Mouse (Mus musculus) cerebellum, adult 9-10 months (tissue): Measurements from ENCODE around the gene Lgmn.

Source experiments
- DNase-seq: peaks from one replicate; pipeline ENCODE4 v3.0.0; 2022

The Lgmn gene

GRCm38 (mm10) chr12:102439632-102440023, at the start of gene Lgmn:
Gene Lgmn, minus strand, starts transcription at chr12:102439813.
- DNase-seq, result peak; percentile 100

GRCm38 (mm10) chr12:102484946-102485345, 45.3 kb upstream of the Lgmn start:
- no peak for DNase-seq

DNA sequence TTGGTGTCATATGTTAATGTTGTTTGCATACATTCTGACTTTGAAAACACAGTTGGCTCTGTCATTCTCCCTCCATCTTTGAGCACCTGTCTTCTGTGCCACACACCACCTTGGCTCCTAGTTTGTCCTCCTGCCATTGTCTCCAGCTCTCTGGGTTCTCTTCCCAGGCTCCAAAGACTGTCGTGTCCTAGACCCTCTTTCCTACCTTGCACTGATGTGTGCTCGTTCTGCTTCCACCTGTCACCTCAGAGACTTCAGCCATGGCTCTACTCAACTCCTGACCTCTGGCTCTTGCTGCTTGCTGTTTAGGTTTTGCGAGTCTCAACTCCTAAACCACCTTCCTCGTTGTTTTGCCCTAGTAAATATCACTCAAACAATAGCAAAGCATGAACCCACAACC, 40.9 kb upstream of the Lgmn start:
- no peak for DNase-seq

GRCm38 (mm10) chr12:102474411-102474810, 34.8 kb upstream of the Lgmn start:
- DNase-seq, result no peak

- peak; percentile 96 for DNase-seq
These were observed 29.5 kb upstream of the Lgmn start, which contains the start of gene Golga5 for GRCm38 (mm10) chr12:102468894-102469764. Gene Golga5, plus strand, starts transcription at chr12:102469135.

- DNase-seq, result peak; percentile 51
These were observed 28.5 kb upstream of the Lgmn start for GRCm38 (mm10) chr12:102468136-102468535.

- DNase-seq, result no peak
These were observed 25.0 kb upstream of the Lgmn start for GRCm38 (mm10) chr12:102464650-102465049.

- no peak for DNase-seq
These were observed 21.6 kb upstream of the Lgmn start for GRCm38 (mm10) chr12:102461177-102461576.

DNA sequence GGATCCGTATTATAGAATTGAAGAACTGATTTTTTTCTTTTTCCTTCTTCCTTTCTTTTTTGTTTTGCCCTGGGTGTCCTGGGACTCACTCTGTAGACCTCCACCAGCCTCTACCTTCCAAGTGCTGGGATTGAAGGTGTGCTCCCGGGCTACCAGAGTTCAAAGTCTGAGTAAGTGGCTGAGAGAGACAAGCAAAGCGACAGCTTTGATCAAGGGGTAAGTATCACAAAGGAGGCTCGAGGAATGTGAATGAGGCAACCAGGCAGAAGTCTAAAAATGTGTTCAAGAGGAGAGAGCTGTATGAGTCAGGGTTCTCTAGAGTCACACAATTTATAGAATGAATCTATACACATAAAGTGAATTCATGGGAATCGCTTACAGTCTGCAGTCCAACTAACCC, 20.4 kb upstream of the Lgmn start:
- no peak for DNase-seq

DNA sequence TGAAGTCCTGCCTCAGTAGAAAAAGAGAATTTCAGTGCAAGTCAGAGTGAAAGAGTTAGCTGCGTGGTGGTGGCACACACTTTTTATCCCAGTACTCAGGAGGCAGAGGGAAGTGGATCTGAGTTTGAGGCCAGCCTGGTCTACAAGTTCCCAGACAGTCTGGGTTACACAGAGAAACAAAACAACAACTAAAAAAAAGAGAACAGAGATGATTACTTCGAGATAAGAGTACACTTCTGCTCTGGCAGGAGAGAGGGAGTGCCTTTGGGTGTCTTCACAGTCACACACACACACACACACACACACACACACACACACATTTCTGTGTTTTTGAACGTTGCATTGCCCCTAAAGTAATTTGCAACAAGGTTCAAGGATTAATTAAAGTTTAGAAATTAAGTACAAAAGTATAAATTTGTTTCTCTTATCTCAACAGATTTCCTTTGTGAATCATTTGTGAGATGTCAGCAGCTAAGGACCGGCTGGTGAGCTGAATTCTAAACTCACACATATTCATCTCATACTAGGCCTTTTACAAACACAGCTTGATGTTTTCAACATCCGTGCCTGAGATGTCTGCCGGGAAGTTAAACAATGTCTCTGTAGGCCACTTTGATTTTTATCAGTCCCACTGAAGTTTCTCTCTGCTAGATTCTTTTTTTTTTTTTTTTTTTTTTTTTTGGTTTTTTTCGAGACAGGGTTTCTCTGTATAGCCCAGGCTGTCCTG, 17.0 kb upstream of the Lgmn start:
- DNase-seq, result no peak

- no peak for DNase-seq
These were observed 14.0 kb upstream of the Lgmn start for GRCm38 (mm10) chr12:102453581-102453980.

DNA sequence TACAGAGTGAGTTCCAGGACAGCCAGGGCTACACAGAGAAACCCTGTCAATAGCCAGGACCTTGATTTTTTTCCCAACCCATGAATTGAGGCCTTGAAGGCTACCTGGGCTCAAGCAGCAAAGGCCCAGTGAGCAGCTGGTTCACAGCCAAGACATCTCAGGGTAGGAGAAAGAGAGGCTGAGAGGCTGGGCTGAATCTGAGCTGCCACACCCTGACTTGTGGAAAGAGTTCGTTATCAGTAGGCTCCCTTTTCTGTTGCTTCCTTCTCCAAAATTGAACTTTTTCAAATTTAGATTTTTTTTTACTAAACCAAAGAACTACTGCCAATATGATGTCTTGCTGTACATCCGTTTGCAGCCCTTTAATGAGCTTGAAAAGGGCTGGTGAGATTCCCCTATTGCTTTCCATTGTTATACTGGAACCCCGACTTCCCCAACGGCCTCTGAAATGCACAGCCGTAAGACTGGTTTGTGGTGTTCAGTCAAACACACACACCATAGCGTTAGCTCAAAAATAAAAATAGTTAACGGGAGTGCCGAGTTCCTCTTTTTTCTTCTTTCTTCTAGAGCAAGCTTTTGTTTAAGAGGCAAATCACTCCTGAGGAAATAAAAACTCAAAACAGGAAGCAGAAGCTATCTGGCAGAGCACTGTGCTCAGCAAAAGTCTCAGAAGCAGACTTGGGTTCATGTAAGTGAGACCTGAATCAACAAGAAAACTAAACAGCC, 11.7 kb upstream of the Lgmn start:
- DNase-seq, result no peak

DNA sequence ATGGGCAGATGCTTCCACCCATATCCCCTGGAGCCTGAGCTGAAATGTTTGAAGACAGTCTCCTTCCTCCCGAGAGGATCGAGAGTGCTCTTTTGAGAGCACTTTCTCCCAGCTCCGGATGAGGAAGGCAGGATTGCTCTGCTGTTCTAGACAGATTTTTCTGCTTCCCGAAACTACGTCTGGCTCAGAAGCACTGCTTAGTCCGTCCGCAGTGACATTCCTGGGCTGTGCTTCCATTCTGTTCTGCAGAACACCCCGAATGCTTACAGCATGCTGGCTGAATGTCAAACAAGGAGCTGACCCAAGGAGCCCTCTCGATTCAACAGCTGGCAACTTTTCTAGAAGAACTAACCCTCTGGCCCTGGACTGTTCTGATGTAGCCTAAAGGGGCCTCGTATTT, 10.8 kb upstream of the Lgmn start:
- DNase-seq, result no peak

GRCm38 (mm10) chr12:102445436-102445835, 5.8 kb upstream of the Lgmn start:
- DNase-seq, result no peak

DNA sequence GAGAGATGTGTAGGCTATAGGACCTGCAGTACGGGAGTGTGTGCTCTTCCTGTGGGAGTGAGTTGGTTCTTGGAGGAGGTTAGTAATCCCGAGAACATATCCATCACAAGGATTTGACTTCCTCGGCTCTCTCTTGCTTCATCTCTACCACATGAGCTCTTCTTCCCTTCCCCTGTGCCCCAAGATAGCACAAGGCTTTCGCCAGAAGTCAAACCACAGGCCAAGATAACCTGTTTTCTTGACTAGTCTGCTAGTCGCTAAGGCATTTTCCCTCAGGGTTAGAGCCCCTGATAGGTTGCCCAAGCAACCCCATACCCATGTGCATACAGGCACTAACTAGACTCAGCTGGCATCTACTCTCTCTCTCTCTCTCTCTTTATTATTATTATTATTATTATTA, 4.1 kb upstream of the Lgmn start:
- no peak for DNase-seq

- no peak for DNase-seq
These were observed 3.0 kb upstream of the Lgmn start for GRCm38 (mm10) chr12:102442639-102443038.

- no peak for DNase-seq
These were observed 1.5 kb upstream of the Lgmn start for GRCm38 (mm10) chr12:102441141-102441540.

GRCm38 (mm10) chr12:102440551-102440950, 938 bp upstream of the Lgmn start:
- DNase-seq, result no peak

DNA sequence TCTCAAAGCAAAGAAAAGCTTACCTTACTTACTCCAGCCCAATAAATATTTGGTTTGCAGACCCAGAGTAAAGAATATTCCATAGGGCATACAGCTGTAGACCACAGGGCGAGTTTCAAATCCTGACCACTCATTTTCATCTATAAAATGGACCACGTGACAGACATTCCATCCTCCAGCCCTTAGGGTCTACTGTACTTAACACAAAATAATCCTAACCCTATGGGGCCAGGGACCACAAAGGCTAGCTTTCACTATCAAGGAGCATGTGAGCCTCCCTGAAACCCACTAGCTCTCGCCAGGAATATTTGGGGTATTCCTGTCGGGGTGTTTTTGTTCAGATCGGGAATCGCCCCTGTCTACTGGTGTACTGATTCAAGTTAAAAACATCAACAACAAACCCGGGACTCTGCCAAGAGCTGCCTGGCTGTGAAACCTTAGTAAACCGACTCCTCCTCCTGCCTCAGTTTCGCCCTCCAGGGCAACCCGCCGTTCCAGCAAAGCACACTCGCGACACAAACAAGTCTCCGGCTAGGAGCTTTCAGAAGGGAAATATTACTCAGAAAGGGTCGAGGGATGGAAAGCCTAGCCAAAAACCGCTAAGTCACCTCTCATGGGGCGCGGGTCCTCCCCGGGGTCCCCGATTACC, 506 bp downstream of the Lgmn start:
- no peak for DNase-seq

DNA sequence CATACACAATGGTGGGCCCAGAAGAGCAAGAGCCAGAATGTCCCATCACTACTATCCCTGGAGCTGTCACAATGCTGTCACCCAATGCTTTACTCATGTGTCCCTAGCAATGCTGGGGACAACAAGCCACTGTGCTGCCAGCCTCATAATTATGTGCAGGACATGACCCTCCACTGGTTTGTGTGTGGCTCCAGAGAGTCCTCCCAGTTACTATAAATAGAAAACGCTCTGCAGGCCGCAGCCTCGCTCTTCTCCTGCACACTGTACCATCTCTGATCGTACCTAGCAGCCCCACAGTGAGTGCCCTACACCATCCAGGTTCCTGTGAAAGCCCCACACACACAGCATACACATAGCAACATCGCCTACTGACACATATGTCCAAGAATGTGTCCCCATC, 1.7 kb downstream of the Lgmn start:
- DNase-seq, result no peak

DNA sequence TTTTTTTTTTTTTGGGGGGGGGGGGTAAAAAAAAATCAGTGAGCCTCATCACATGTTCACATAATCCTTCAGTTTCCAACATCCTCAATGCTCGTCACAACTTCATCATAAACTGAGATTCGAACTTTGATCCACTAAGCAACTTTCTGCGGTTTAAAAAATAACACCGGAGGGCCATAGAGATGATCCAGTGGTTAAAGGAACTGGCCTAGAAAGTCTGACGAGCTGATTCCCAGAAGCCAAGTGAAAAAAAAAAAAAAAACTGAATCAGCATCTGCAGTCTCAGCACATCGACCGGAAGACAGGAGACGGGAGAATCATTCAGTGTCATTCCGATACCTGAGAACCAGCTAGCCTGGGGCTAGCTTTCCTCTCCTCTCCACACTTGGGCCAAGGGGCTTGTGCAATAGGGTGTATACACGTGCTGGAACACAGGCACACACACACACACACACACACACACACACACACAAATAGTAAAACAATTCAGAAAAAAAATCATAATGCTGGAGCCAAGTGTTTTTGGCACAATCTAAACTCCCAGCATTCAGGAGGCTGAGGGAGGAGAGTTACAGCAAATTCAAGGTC, 2.6 kb downstream of the Lgmn start:
- DNase-seq, result no peak

DNA sequence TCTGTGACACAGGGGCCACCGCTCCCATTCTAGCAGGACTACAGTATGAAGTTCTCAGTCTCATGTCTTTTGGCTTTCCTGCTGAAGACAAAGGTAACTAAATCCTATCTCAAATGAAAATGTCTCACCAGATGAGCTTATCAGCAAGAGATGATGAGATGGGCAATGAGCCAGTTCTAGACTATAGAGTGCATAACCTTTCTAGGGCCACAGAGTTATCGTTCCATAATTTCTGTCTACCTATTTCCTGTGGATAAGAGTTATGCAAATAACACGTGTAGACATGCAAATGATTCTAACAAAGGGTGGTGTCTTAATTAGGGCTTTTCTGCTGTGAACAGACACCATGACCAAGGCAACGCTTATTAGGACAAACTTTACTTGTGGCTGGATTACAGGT, 5.5 kb downstream of the Lgmn start:
- no peak for DNase-seq

DNA sequence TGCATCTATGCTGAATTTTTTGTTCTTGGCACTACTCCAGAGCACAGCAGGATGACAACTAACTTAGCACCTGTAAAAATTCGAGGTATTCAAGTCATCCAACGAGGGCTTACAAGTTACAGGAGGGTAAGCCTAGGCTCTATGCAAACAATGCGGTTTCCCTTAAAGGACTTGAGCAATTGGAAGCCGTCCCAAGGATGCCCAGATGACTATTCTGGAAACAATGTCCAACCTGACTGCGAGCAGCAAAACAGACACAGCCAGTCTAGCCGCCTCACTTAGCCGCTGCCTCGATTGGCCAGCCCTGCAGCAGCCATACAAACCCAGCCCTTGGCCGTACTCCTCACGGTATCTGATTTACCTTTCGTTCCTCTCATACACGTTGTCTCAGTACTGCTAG, 7.4 kb downstream of the Lgmn start:
- no peak for DNase-seq
